Mouse (Mus musculus) cerebellum, adult 9-10 months (tissue): ENCODE measurements at regions not wholly inside any gene's neighbourhood (a gene's known extent, or its start where the extent isn't known, plus 50 kb on each side); places are given as distances from the start of the nearest gene placed in this dataset.

Source experiments
- DNase-seq: peaks from one replicate; pipeline ENCODE4 v3.0.0; 2022

DNA sequence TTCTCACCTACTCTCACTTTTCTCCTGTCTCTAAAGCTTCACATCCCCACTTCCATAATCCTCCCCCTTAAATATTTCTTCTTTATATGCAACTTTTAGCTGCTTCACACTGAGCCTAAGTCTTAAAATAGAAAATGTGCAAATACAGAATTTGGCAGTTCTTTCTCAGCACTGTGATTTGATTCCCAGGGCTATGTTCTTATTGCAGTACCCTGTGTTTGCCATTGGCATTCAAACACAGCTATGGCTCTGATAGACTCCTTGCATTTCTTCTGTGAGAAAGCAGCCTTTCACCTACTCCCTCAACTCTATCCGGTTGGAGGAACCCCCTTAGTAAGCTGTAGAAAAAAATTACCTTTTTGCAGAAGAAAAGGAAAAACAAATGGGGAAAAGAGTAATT is 192.6 kb upstream of the Cldn34d start:
- no peak for DNase-seq

DNA sequence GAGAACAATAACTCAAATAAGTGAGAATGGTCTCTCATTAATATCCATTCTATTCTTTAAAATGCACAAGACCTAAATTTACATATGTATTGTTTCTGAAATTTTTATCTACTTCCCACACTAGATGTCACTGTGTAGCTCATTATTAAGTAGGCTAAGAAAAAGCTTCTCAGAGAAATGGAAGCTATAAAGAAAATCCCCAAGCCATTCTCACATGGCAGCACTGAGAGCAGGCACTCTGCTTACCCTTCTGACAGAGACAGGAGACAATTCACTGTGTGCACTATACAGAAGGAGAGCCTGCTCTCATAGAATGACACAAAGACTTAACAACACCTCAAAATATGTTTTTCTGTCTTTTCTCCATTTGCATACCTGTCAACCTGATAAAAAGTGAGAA is 187.9 kb upstream of the Cldn34d start:
- peak; percentile 6 for DNase-seq

DNA sequence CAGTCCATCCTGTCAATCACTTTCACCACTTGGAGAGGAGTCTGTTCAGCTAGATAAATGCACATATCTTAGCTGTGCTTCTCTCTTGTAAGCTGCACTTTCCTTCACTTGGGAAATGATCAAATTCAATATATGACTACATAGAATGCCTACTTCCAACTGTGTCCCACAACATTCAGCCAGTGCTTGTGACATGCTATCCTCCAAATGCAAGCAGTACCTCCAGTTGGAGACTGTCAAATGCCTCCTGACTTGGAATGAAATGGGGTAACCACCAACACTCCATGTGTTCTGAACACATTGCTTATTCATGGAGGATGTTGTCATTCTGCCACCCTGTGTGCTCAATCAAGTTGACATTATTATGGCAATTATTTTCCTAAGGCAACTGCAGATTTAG is 177.3 kb upstream of the Cldn34d start:
- no peak for DNase-seq
